Mouse (Mus musculus): ENCODE measurements around the gene Mapre1. TPM values are rescaled to one million over a fixed set of nuclear protein-coding genes. Genes with fewer than 3 reads are reported as not detected.
A peak's percentile ranks its signal among the peaks of the same experiment; 100 is the strongest.

Mapre1 gene
- polyA plus RNA-seq, 1 experiment from 2014 or later, result 145 TPM

- Histone ChIP-seq H3K9ac (replicated peaks; ENCODE audit: low read depth) (no peak overlapping the region), H3K27ac (ENCODE audit: low read length) (no peak overlapping the region), H3K9me3 (ENCODE audit: low read length) (no peaks in the 10 kb centered on the region), H3K4me2 (replicated peaks; ENCODE audit: low read depth, low read length) (no peak overlapping the region), H3K27me3 (replicated peaks; ENCODE audit: insufficient read depth, low read length) (no peaks in the 10 kb centered on the region), H3K4me3 (ENCODE audit: low read depth, low read length) (no peak overlapping the region), H3K36me3 (ENCODE audit: insufficient read depth, low read length) (peaks cover 7% of the 10 kb centered on the region; the same call in 1 of the 2 replicates), H3K4me1 (ENCODE audit: insufficient read depth, low read depth, low read length) (no peaks in the 10 kb centered on the region)
- DNase-seq (ENCODE audit: low spot score), result no peak
- no peak for ATAC-seq
- 86% methylated on average over 2 of the region's 2 CpGs for WGBS
- TF ChIP-seq CTCF (IDR thresholded peaks at IDR 0.05), result no peak
- TF ChIP-seq EP300 (IDR thresholded peaks at IDR 0.05), result no peak
Measured at GRCm38 (mm10) chr2:153768881-153769280, 27.8 kb downstream of the Mapre1 start.

- Histone ChIP-seq H3K4me3 (ENCODE audit: low read depth, low read length) (no peak overlapping the region), H3K9ac (replicated peaks; ENCODE audit: low read depth) (no peak overlapping the region), H3K36me3 (ENCODE audit: insufficient read depth, low read length) (no peaks in the 10 kb centered on the region; the same call in 1 of the 2 replicates), H3K27me3 (replicated peaks; ENCODE audit: insufficient read depth, low read length) (no peaks in the 10 kb centered on the region), H3K27ac (ENCODE audit: low read length) (no peak overlapping the region), H3K9me3 (ENCODE audit: low read length) (no peaks in the 10 kb centered on the region), H3K4me2 (replicated peaks; ENCODE audit: low read depth, low read length) (no peak overlapping the region), H3K4me1 (ENCODE audit: insufficient read depth, low read depth, low read length) (no peaks in the 10 kb centered on the region)
- TF ChIP-seq CTCF (IDR thresholded peaks at IDR 0.05), result no peak
- TF ChIP-seq EP300 (IDR thresholded peaks at IDR 0.05), result no peak
- ATAC-seq (peak; percentile 60), DNase-seq (ENCODE audit: low spot score) (peak; percentile 69)
- 64% methylated on average over 4 of the region's 4 CpGs for WGBS
Measured at GRCm38 (mm10) chr2:153772950-153773349, 31.9 kb downstream of the Mapre1 start.

- DNase-seq (ENCODE audit: low spot score) (no peak), ATAC-seq (no peak)
- H3K9me3 ChIP-seq (ENCODE audit: low read length), result no peaks in the 10 kb centered on the region
- H3K4me3 ChIP-seq (ENCODE audit: low read depth, low read length), result no peak overlapping the region
- H3K27me3 ChIP-seq (replicated peaks; ENCODE audit: insufficient read depth, low read length), result no peaks in the 10 kb centered on the region
- no peak overlapping the region for H3K4me2 ChIP-seq (replicated peaks; ENCODE audit: low read depth, low read length)
- WGBS, result 94% methylated on average over 4 of the region's 4 CpGs
- H3K4me1 ChIP-seq (ENCODE audit: insufficient read depth, low read depth, low read length), result peaks cover 3% of the 10 kb centered on the region; the same call in 1 of the 2 replicates
- no peak overlapping the region for H3K9ac ChIP-seq (replicated peaks; ENCODE audit: low read depth)
- no peaks in the 10 kb centered on the region; the same call in 1 of the 2 replicates for H3K36me3 ChIP-seq (ENCODE audit: insufficient read depth, low read length)
- H3K27ac ChIP-seq (ENCODE audit: low read length), result no peak overlapping the region
- TF ChIP-seq CTCF (IDR thresholded peaks at IDR 0.05), result no peak
Measured at GRCm38 (mm10) chr2:153775472-153775871, 34.4 kb downstream of the Mapre1 start.

GRCm38 (mm10) chr2:153778638-153779362 is 37.7 kb downstream of the Mapre1 start:
- no peaks in the 10 kb centered on the region for H3K27me3 ChIP-seq (replicated peaks; ENCODE audit: insufficient read depth, low read length)
- peaks cover 3% of the 10 kb centered on the region; the same call in 1 of the 2 replicates for H3K4me1 ChIP-seq (ENCODE audit: insufficient read depth, low read depth, low read length)
- WGBS, result 10% methylated on average over 24 of the region's 24 CpGs
- no peak overlapping the region for H3K9ac ChIP-seq (replicated peaks; ENCODE audit: low read depth)
- peak overlapping the region; percentile 67 for H3K4me2 ChIP-seq (replicated peaks; ENCODE audit: low read depth, low read length)
- ATAC-seq (peak; percentile 96), DNase-seq (ENCODE audit: low spot score) (peak; percentile 81)
- no peaks in the 10 kb centered on the region for H3K9me3 ChIP-seq (ENCODE audit: low read length)
- no peak overlapping the region for H3K27ac ChIP-seq (ENCODE audit: low read length)
- no peak for TF ChIP-seq EP300 (IDR thresholded peaks at IDR 0.05)
- TF ChIP-seq CTCF (IDR thresholded peaks at IDR 0.05), result no peak
- no peaks in the 10 kb centered on the region for H3K36me3 ChIP-seq (ENCODE audit: insufficient read depth, low read length)
- H3K4me3 ChIP-seq (ENCODE audit: low read depth, low read length), result peak overlapping the region; percentile 26

GRCm38 (mm10) chr2:153779394-153779981 is 38.4 kb downstream of the Mapre1 start, which contains the start of gene Efcab8:
TSS of gene Efcab8 (plus strand) at chr2:153779931.
- H3K9me3 ChIP-seq (ENCODE audit: low read length), result no peaks in the 10 kb centered on the region
- H3K27me3 ChIP-seq (replicated peaks; ENCODE audit: insufficient read depth, low read length), result no peaks in the 10 kb centered on the region
- peaks cover 3% of the 10 kb centered on the region; the same call in 1 of the 2 replicates for H3K4me1 ChIP-seq (ENCODE audit: insufficient read depth, low read depth, low read length)
- 29% methylated on average over 12 of the region's 12 CpGs for WGBS
- H3K27ac ChIP-seq (ENCODE audit: low read length), result no peak within 1 kb of the TSS
- peak within 1 kb of the TSS; percentile 26 for H3K4me3 ChIP-seq (ENCODE audit: low read depth, low read length)
- TF ChIP-seq CTCF (IDR thresholded peaks at IDR 0.05) (no peak), EP300 (IDR thresholded peaks at IDR 0.05) (no peak)
- H3K4me2 ChIP-seq (replicated peaks; ENCODE audit: low read depth, low read length), result peak within 1 kb of the TSS; percentile 67
- H3K36me3 ChIP-seq (ENCODE audit: insufficient read depth, low read length), result no peaks in the 10 kb centered on the region
- ATAC-seq, result peak; percentile 13; the same call in 1 of the 2 replicates
- H3K9ac ChIP-seq (replicated peaks; ENCODE audit: low read depth), result no peak within 1 kb of the TSS
- DNase-seq (ENCODE audit: low spot score), result no peak

GRCm38 (mm10) chr2:153781181-153781580 is 40.1 kb downstream of the Mapre1 start:
- Histone ChIP-seq H3K4me2 (replicated peaks; ENCODE audit: low read depth, low read length) (no peak overlapping the region), H3K4me1 (ENCODE audit: insufficient read depth, low read depth, low read length) (peaks cover 3% of the 10 kb centered on the region; the same call in 1 of the 2 replicates), H3K9ac (replicated peaks; ENCODE audit: low read depth) (no peak overlapping the region), H3K36me3 (ENCODE audit: insufficient read depth, low read length) (no peaks in the 10 kb centered on the region), H3K9me3 (ENCODE audit: low read length) (no peaks in the 10 kb centered on the region), H3K27me3 (replicated peaks; ENCODE audit: insufficient read depth, low read length) (no peaks in the 10 kb centered on the region), H3K4me3 (ENCODE audit: low read depth, low read length) (no peak overlapping the region), H3K27ac (ENCODE audit: low read length) (no peak overlapping the region)
- WGBS, result 90% methylated on average over 4 of the region's 4 CpGs
- TF ChIP-seq EP300 (IDR thresholded peaks at IDR 0.05) (no peak), CTCF (IDR thresholded peaks at IDR 0.05) (no peak)
- ATAC-seq, result no peak
- no peak for DNase-seq (ENCODE audit: low spot score)
